11 mouse cellular contexts compared by ENCODE assay signal in the genomic region with DNA sequence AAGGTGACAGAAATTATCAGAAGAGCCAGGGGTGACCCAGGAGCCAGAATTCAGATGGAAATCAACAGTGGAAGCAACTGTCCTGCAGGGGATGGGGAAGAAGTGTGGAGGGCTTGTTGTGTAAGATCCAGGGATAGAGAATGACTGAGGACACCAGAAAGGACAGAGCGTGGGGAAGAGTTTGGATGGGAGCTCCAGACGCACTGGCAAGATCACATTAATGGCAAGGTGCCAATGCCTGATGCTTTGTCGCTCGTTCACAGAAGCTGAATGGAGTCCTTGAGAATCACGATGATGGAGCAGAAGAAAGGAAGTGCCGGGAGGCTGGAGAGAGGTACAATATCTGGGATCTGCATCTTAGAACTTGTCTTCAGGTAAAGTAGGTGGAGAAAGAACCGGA.
DNase-seq lines count a peak whose midpoint lies in the region.
"Had no signal": no experiment of that assay in that cellular context is flagged by ENCODE, and none has a peak within 500 bp of the region (broad histone marks: within the 10 kb centered on the region; RNA-seq: fewer than 3 reads in every experiment).

No protein-coding gene starts in this region.

- DNase-seq in cerebellum, postnatal 25 days = peak; percentile 25 to 33
- no peak for DNase-seq in cerebellum, adult 11 months
- peak; percentile 15 for DNase-seq in layer of hippocampus, adult 11-12 months (ENCODE audit: low spot score)
- DNase-seq in layer of hippocampus, adult 9-10 months (ENCODE audit: low spot score) = no peak
- DNase-seq in lung, postnatal 14 days = peak; percentile 25
- no peak for DNase-seq in lung, adult 18-20 months
- no peak for DNase-seq in thymus, postnatal 0 days (ENCODE audit: low spot score)
- DNase-seq: cerebellum, adult 2 months; kidney, adult 8-10 months; kidney, postnatal 25 days; thymus, adult 18-20 months had no signal

Comparison
In these comparisons a context has a peak if more than half of its experiments do, and no peak if none do; other contexts are left out.
1. DNase-seq: peak in cerebellum, postnatal 25 days (2 of 2), layer of hippocampus, adult 11-12 months (single experiment) and lung, postnatal 14 days (single experiment); none in cerebellum, adult 11 months (single experiment), layer of hippocampus, adult 9-10 months (single experiment), lung, adult 18-20 months (0 of 2) and thymus, postnatal 0 days (single experiment).